ENCODE assay signal across 16 mouse cellular contexts in the genomic region with DNA sequence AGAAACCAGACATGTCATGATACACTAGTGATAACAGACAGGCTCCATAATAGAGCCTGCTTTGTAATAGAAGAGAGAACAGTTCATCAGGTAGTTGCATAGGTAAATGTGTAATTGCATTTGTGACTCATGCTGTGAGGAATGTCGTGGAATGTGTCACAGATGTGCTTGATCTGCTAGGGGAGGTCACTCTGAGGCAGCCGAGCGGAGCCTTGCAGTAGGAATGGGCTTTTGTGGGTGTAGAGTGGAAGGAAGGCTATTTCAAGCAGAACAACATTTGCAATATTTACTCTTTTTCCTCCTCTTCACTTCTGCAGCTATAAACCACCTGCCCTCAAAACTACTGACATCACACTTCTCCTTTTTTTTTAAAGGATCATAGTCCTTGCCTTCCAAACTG.
"Had no signal": no experiment of that assay in that cellular context is flagged by ENCODE, and none has a peak within 500 bp of the region (broad histone marks: within the 10 kb centered on the region; RNA-seq: fewer than 3 reads in every experiment).

No protein-coding gene starts in this region.

- DNase-seq: kidney, postnatal 25 days; layer of hippocampus, adult 9-11 months; layer of hippocampus, postnatal 36 days; liver, embryonic 13.5 days; liver, postnatal 0 days; lung, postnatal 36 days; midbrain, embryonic 14.5 days; right cerebral cortex, adult 18-20 months; right cerebral cortex, postnatal 25 days; thymus, postnatal 4 days had no signal

- H3K36me3 ChIP-seq: limb, embryonic 15.5 days; liver, embryonic 13.5 days; midbrain, embryonic 10.5 days; neural tube, embryonic 15.5 days had no signal

- H3K4me2 ChIP-seq: limb, embryonic 15.5 days; liver, embryonic 13.5 days; neural tube, embryonic 15.5 days had no signal

- H3K27me3 ChIP-seq: liver, embryonic 13.5 days; neural tube, embryonic 15.5 days had no signal

- ATAC-seq: intestine, embryonic 16.5 days; liver, postnatal 0 days had no signal

- H3K9me3 ChIP-seq: limb, embryonic 15.5 days; liver, embryonic 13.5 days; midbrain, embryonic 10.5 days; neural tube, embryonic 15.5 days had no signal

- H3K27ac ChIP-seq: limb, embryonic 15.5 days; liver, embryonic 13.5 days; midbrain, embryonic 10.5 days; neural tube, embryonic 15.5 days; stomach, postnatal 0 days had no signal

- H3K9ac ChIP-seq: limb, embryonic 15.5 days; liver, embryonic 13.5 days; liver, postnatal 0 days; neural tube, embryonic 15.5 days had no signal

- H3K4me3 ChIP-seq: limb, embryonic 15.5 days; liver, embryonic 13.5 days; midbrain, embryonic 10.5 days; myocyte; neural tube, embryonic 15.5 days had no signal
